Comparison of ENCODE assay signal across 11 mouse cellular contexts in the genomic region with DNA sequence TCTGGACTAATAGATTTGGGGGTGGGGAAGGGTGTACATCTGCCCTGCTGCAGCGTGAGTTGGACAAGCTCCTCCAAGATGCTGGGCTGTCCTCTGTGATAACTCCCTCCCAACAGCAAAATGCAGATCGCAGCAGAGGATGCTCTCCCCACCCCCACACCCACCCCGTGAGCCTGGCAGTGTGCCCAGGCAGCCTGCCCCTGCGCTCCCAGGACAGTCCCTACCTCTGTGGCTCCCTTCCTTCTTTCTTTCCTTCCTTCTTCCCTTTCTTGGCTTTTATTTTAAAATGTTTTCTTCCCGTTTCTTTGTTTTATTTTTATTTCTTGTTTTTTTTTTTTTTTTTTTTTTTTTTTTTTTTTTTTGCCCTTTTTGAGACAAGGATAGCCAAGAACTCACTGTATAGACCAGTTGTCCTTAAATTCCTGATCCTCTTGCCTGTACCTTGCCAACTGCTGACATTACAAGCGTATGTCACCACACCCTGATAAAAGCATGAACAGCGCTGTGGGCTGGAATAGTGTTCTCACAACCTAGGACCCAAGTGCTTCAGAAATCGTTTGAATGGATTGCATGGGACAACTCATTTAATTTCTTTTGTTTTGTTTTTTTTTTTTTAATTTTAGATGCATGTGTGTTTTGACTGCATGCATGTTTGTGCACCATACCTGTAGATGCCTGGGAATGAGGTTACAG. TPM values are rescaled to one million over a fixed set of nuclear protein-coding genes. Genes with fewer than 3 reads are reported as not detected.
DNase-seq lines count a peak whose midpoint lies in the region.
"Had no signal": no experiment of that assay in that cellular context is flagged by ENCODE, and none has a peak within 500 bp of the region (broad histone marks: within the 10 kb centered on the region; RNA-seq: fewer than 3 reads in every experiment).

No protein-coding gene starts in this region.

- intact Hi-C loops in left cerebral cortex, postnatal 4 days (cut with DNase I) = no loop called here

- DNase-seq in adrenal gland, postnatal 25 days = peak; percentile 25
- no peak for DNase-seq in adrenal gland, postnatal 36 days
- DNase-seq in left cerebral cortex, postnatal 4 days = peak; percentile 77
- DNase-seq in left cerebral cortex, adult 18-20 months (ENCODE audit: low spot score in 2 of 2) = no peak
- peak; percentile 43 for DNase-seq in cerebellum, adult 11 months
- DNase-seq in cerebellum, postnatal 36 days = peak; percentile 66 to 74
- no peak for DNase-seq in kidney, postnatal 4 days
- no peak for DNase-seq in thymus, postnatal 10 days (ENCODE audit: low spot score in 2 of 2)
- DNase-seq: thymus, adult 18-20 months had no signal

RNA-seq across cellular contexts. Expression of a gene that starts 1.6 kb away (rescaled TPM):
- 15.7 and 21.9 TPM in 2 replicates for total RNA-seq in adrenal gland, postnatal 25 days (2021)
- total RNA-seq in adrenal gland, postnatal 36 days (2021) = 10 to 100 TPM; 14.4 to 22.8 TPM
- 100 to 1,000 TPM; 127 to 138 TPM for total RNA-seq in left cerebral cortex, postnatal 4 days (2021)
- 10 to 100 TPM in 1 of 2 experiments, 1 to 10 TPM in 1; 6.1 to 10.8 TPM for total RNA-seq in left cerebral cortex, adult 18-20 months (2021)
- total RNA-seq: CH12.LX; megakaryocyte, adult 5-6 weeks had no signal

Comparison
In these comparisons a context has a peak if more than half of its experiments do, and no peak if none do; other contexts are left out.
1. DNase-seq: peak in adrenal gland, postnatal 25 days (single experiment), left cerebral cortex, postnatal 4 days (single experiment), cerebellum, adult 11 months (single experiment) and cerebellum, postnatal 36 days (2 of 2); none in adrenal gland, postnatal 36 days (0 of 2), left cerebral cortex, adult 18-20 months (0 of 2), kidney, postnatal 4 days (0 of 2) and thymus, postnatal 10 days (0 of 2).